Mouse (Mus musculus): ENCODE data around the gene Tbc1d9. TPM values are rescaled to one million over a fixed set of nuclear protein-coding genes. Genes with fewer than 3 reads are reported as not detected.
A peak's percentile ranks its signal among the peaks of the same experiment; 100 is the strongest.

Tbc1d9 gene
- polyA plus RNA-seq, 1 experiment = 18.5 TPM

GRCm38 (mm10) chr8:83187363-83187962 is 22.3 kb downstream of the Tbc1d9 start:
- no peak overlapping the region for H3K4me3 ChIP-seq (ENCODE audit: extremely low read depth, insufficient read depth, insufficient read length)
- H3K27ac ChIP-seq (ENCODE audit: insufficient read depth, low read length) = no peak overlapping the region
- 94% methylated on average over 10 of the region's 10 CpGs for WGBS
- DNase-seq (ENCODE audit: low read depth in 1 of 2, low spot score in 2 of 2) = no peak
- TF ChIP-seq CTCF (IDR thresholded peaks at IDR 0.05; ENCODE audit: extremely low read depth, insufficient read depth, insufficient read length, insufficient replicate concordance) = no peak
- no peak for TF ChIP-seq POLR2A (IDR thresholded peaks at IDR 0.05; ENCODE audit: low read depth, low read length)
- H3K27me3 ChIP-seq (ENCODE audit: control insufficient read depth, insufficient read depth, low read length) = no peaks in the 10 kb centered on the region
- H3K36me3 ChIP-seq (ENCODE audit: control insufficient read depth, insufficient read depth, low read length) = no peaks in the 10 kb centered on the region
- peaks cover 2% of the 10 kb centered on the region; the same call in 1 of the 2 replicates for H3K4me1 ChIP-seq (ENCODE audit: control insufficient read depth, insufficient read depth, insufficient read length)

- no peaks in the 10 kb centered on the region for H3K27me3 ChIP-seq (ENCODE audit: control insufficient read depth, insufficient read depth, low read length)
- peaks cover 2% of the 10 kb centered on the region; the same call in 1 of the 2 replicates for H3K4me1 ChIP-seq (ENCODE audit: control insufficient read depth, insufficient read depth, insufficient read length)
- DNase-seq (ENCODE audit: low read depth in 1 of 2, low spot score in 2 of 2) = no peak
- 61% methylated on average over 4 of the region's 4 CpGs for WGBS
- H3K4me3 ChIP-seq (ENCODE audit: extremely low read depth, insufficient read depth, insufficient read length) = no peak overlapping the region
- no peak for TF ChIP-seq CTCF (IDR thresholded peaks at IDR 0.05; ENCODE audit: extremely low read depth, insufficient read depth, insufficient read length, insufficient replicate concordance)
- no peak for TF ChIP-seq POLR2A (IDR thresholded peaks at IDR 0.05; ENCODE audit: low read depth, low read length)
- H3K36me3 ChIP-seq (ENCODE audit: control insufficient read depth, insufficient read depth, low read length) = no peaks in the 10 kb centered on the region
- no peak overlapping the region for H3K27ac ChIP-seq (ENCODE audit: insufficient read depth, low read length)
These were observed 24.5 kb downstream of the Tbc1d9 start for GRCm38 (mm10) chr8:83189538-83190095.

GRCm38 (mm10) chr8:83196088-83196487 is 30.9 kb downstream of the Tbc1d9 start:
- WGBS = 72% methylated on average over 6 of the region's 6 CpGs
- Histone ChIP-seq H3K27me3 (ENCODE audit: control insufficient read depth, insufficient read depth, low read length) (no peaks in the 10 kb centered on the region), H3K4me1 (ENCODE audit: control insufficient read depth, insufficient read depth, insufficient read length) (no peaks in the 10 kb centered on the region; the same call in 1 of the 2 replicates), H3K36me3 (ENCODE audit: control insufficient read depth, insufficient read depth, low read length) (no peaks in the 10 kb centered on the region), H3K4me3 (ENCODE audit: extremely low read depth, insufficient read depth, insufficient read length) (no peak overlapping the region), H3K27ac (ENCODE audit: insufficient read depth, low read length) (no peak overlapping the region)
- DNase-seq (ENCODE audit: low read depth in 1 of 2, low spot score in 2 of 2) = no peak
- no peak for TF ChIP-seq POLR2A (IDR thresholded peaks at IDR 0.05; ENCODE audit: low read depth, low read length)
- no peak for TF ChIP-seq CTCF (IDR thresholded peaks at IDR 0.05; ENCODE audit: extremely low read depth, insufficient read depth, insufficient read length, insufficient replicate concordance)

- no peaks in the 10 kb centered on the region for H3K36me3 ChIP-seq (ENCODE audit: control insufficient read depth, insufficient read depth, low read length)
- no peak overlapping the region for H3K27ac ChIP-seq (ENCODE audit: insufficient read depth, low read length)
- H3K4me1 ChIP-seq (ENCODE audit: control insufficient read depth, insufficient read depth, insufficient read length) = no peaks in the 10 kb centered on the region; the same call in 1 of the 2 replicates
- 83% methylated on average over 8 of the region's 8 CpGs for WGBS
- no peaks in the 10 kb centered on the region for H3K27me3 ChIP-seq (ENCODE audit: control insufficient read depth, insufficient read depth, low read length)
- no peak for DNase-seq (ENCODE audit: low read depth in 1 of 2, low spot score in 2 of 2)
- H3K4me3 ChIP-seq (ENCODE audit: extremely low read depth, insufficient read depth, insufficient read length) = no peak overlapping the region
- no peak for TF ChIP-seq POLR2A (IDR thresholded peaks at IDR 0.05; ENCODE audit: low read depth, low read length)
- TF ChIP-seq CTCF (IDR thresholded peaks at IDR 0.05; ENCODE audit: extremely low read depth, insufficient read depth, insufficient read length, insufficient replicate concordance) = no peak
These were observed 34.6 kb downstream of the Tbc1d9 start for GRCm38 (mm10) chr8:83199715-83200114.

- 45% methylated on average over 16 of the region's 16 CpGs for WGBS
- Histone ChIP-seq H3K36me3 (ENCODE audit: control insufficient read depth, insufficient read depth, low read length) (no peaks in the 10 kb centered on the region), H3K4me1 (ENCODE audit: control insufficient read depth, insufficient read depth, insufficient read length) (no peaks in the 10 kb centered on the region; the same call in 1 of the 2 replicates), H3K27me3 (ENCODE audit: control insufficient read depth, insufficient read depth, low read length) (no peaks in the 10 kb centered on the region), H3K27ac (ENCODE audit: insufficient read depth, low read length) (no peak overlapping the region), H3K4me3 (ENCODE audit: extremely low read depth, insufficient read depth, insufficient read length) (peak overlapping the region; percentile 24)
- TF ChIP-seq POLR2A (IDR thresholded peaks at IDR 0.05; ENCODE audit: low read depth, low read length) (no peak), CTCF (IDR thresholded peaks at IDR 0.05; ENCODE audit: extremely low read depth, insufficient read depth, insufficient read length, insufficient replicate concordance) (no peak)
- no peak for DNase-seq (ENCODE audit: low read depth in 1 of 2, low spot score in 2 of 2)
These were observed 35.3 kb downstream of the Tbc1d9 start for GRCm38 (mm10) chr8:83200191-83201177.

GRCm38 (mm10) chr8:83202946-83203345 is 37.8 kb downstream of the Tbc1d9 start:
- WGBS = 79% methylated on average over 11 of the region's 11 CpGs
- Histone ChIP-seq H3K4me3 (ENCODE audit: extremely low read depth, insufficient read depth, insufficient read length) (no peak overlapping the region), H3K4me1 (ENCODE audit: control insufficient read depth, insufficient read depth, insufficient read length) (no peaks in the 10 kb centered on the region; the same call in 1 of the 2 replicates), H3K27me3 (ENCODE audit: control insufficient read depth, insufficient read depth, low read length) (no peaks in the 10 kb centered on the region), H3K27ac (ENCODE audit: insufficient read depth, low read length) (no peak overlapping the region), H3K36me3 (ENCODE audit: control insufficient read depth, insufficient read depth, low read length) (no peaks in the 10 kb centered on the region)
- TF ChIP-seq POLR2A (IDR thresholded peaks at IDR 0.05; ENCODE audit: low read depth, low read length) = no peak
- no peak for TF ChIP-seq CTCF (IDR thresholded peaks at IDR 0.05; ENCODE audit: extremely low read depth, insufficient read depth, insufficient read length, insufficient replicate concordance)
- DNase-seq (ENCODE audit: low read depth in 1 of 2, low spot score in 2 of 2) = no peak
